ENCODE assay signal across 8 mouse cellular contexts in the genomic region with DNA sequence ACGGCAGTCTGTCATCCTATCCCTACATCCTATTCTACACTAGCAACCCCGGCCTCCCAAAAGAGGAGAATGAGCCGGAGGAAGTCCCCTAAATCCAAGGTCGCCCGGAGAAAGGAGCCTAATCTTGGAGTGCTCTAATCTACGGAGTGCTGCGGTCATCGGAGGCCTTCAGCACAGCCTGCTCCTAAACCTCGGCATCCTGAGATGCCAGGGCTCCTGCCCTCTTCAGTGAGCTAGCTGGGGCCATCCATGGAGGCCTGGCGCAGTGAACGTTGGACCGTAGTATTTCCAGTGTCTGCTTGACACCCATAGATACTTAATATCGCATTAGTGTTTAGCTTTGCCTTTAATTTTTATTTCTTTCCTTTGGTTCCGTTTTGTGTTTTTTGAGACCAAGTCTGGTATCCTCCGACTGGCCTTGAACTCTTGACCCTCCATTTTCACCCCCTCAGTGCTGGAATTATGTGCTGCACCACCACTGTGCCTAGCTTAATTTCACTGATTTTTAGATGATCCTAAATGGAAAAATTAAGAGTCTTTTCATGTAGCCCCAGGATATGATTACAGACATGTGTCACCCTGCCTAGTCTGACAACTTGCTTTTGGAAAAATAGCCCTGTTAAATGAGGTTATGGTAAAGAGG. TPM values are rescaled to one million over a fixed set of nuclear protein-coding genes. Genes with fewer than 3 reads are reported as not detected.
A peak's percentile ranks its signal among the peaks of the same experiment; 100 is the strongest.
DNase-seq lines count a peak whose midpoint lies in the region; ATAC-seq and TF ChIP-seq lines count a peak whose summit lies in the region.

No protein-coding gene starts in this region.

- intact Hi-C loops in heart, postnatal 14 days (cut with DNase I) = no loop called here

- peak; percentile 15; the same call in 1 of the 2 replicates for ATAC-seq in heart, embryonic 16.5 days (replicated peaks; ENCODE audit: extremely low read depth, insufficient read depth, low FRiP score)
- ATAC-seq in hindbrain, embryonic 13.5 days (ENCODE audit: low FRiP score) = peak; percentile 73
- ATAC-seq in midbrain, embryonic 12.5 days (ENCODE audit: low FRiP score, low read depth) = peak; percentile 50
- ATAC-seq in inflammation-experienced regulatory T-cells, adult 6 months = no peak

- WGBS in heart, embryonic 16.5 days = 7% methylated on average over 15 of the region's 15 CpGs
- 6% methylated on average over 15 of the region's 15 CpGs for WGBS in bone marrow, adult 2 months
- WGBS in hindbrain, embryonic 13.5 days = 10% methylated on average over 15 of the region's 15 CpGs
- WGBS in midbrain, embryonic 12.5 days = 10% methylated on average over 15 of the region's 15 CpGs

- no peak; the same call in 1 of the 2 replicates for TF ChIP-seq POLR2A in bone marrow, adult 2 months (IDR thresholded peaks at IDR 0.05; ENCODE audit: borderline replicate concordance, control insufficient read depth, low read depth, low read length)

- H3K4me3 ChIP-seq in heart, embryonic 16.5 days (ENCODE audit: low read length) = peak overlapping the region; percentile 94
- H3K4me3 ChIP-seq in bone marrow, adult 2 months (replicated peaks; ENCODE audit: control insufficient read depth, low read depth, low read length) = peak overlapping the region; percentile 79
- H3K4me3 ChIP-seq in hindbrain, embryonic 13.5 days = peak overlapping the region; percentile 96
- peak overlapping the region; percentile 95 for H3K4me3 ChIP-seq in midbrain, embryonic 12.5 days

- no peaks in the 10 kb centered on the region for H3K9me3 ChIP-seq in heart, embryonic 16.5 days (replicated peaks; ENCODE audit: control insufficient read depth, low read length)
- H3K9me3 ChIP-seq in hindbrain, embryonic 13.5 days = no peaks in the 10 kb centered on the region
- H3K9me3 ChIP-seq in midbrain, embryonic 12.5 days = no peaks in the 10 kb centered on the region

- H3K36me3 ChIP-seq in heart, embryonic 16.5 days (ENCODE audit: control insufficient read depth, insufficient read depth) = peaks cover 29% of the 10 kb centered on the region
- H3K36me3 ChIP-seq in hindbrain, embryonic 13.5 days = peaks cover 31% of the 10 kb centered on the region
- peaks cover 33% of the 10 kb centered on the region for H3K36me3 ChIP-seq in midbrain, embryonic 12.5 days

- peak overlapping the region; percentile 92 for H3K27ac ChIP-seq in heart, embryonic 16.5 days (ENCODE audit: low read length)
- peak overlapping the region; percentile 74 for H3K27ac ChIP-seq in bone marrow, adult 2 months (ENCODE audit: control insufficient read depth, insufficient read depth, low read depth, low read length, poor library complexity)
- H3K27ac ChIP-seq in hindbrain, embryonic 13.5 days = peak overlapping the region; percentile 97
- peak overlapping the region; percentile 90 for H3K27ac ChIP-seq in midbrain, embryonic 12.5 days (replicated peaks)

- H3K27me3 ChIP-seq in heart, embryonic 16.5 days (ENCODE audit: control insufficient read depth, insufficient read depth, low read length) = no peaks in the 10 kb centered on the region
- H3K27me3 ChIP-seq in hindbrain, embryonic 13.5 days = no peaks in the 10 kb centered on the region
- no peaks in the 10 kb centered on the region for H3K27me3 ChIP-seq in midbrain, embryonic 12.5 days

- peak overlapping the region; percentile 91 for H3K9ac ChIP-seq in heart, embryonic 16.5 days (ENCODE audit: low read length)
- H3K9ac ChIP-seq in hindbrain, embryonic 13.5 days = peak overlapping the region; percentile 83
- H3K9ac ChIP-seq in midbrain, embryonic 12.5 days (replicated peaks) = peak overlapping the region; percentile 100

- peaks cover 20% of the 10 kb centered on the region for H3K4me1 ChIP-seq in heart, embryonic 16.5 days (ENCODE audit: control insufficient read depth, insufficient read depth, low read length)
- no peaks in the 10 kb centered on the region; the same call in 1 of the 2 replicates for H3K4me1 ChIP-seq in bone marrow, adult 2 months (ENCODE audit: control insufficient read depth, insufficient read depth, low read length)
- H3K4me1 ChIP-seq in hindbrain, embryonic 13.5 days (replicated peaks) = peaks cover 40% of the 10 kb centered on the region
- H3K4me1 ChIP-seq in midbrain, embryonic 12.5 days = peaks cover 33% of the 10 kb centered on the region

- no peak for TF ChIP-seq CTCF in bone marrow, adult 2 months (IDR thresholded peaks at IDR 0.05; ENCODE audit: control insufficient read depth, insufficient read depth, low read length)

- peak overlapping the region; percentile 84 for H3K4me2 ChIP-seq in heart, embryonic 16.5 days (ENCODE audit: low read depth, low read length)
- H3K4me2 ChIP-seq in hindbrain, embryonic 13.5 days = peak overlapping the region; percentile 82
- peak overlapping the region; percentile 58 for H3K4me2 ChIP-seq in midbrain, embryonic 12.5 days (replicated peaks)

- DNase-seq in heart, postnatal 14 days = no peak
- no peak for DNase-seq in spleen, adult 12 weeks (ENCODE audit: low spot score)
- no peak for DNase-seq in T-cell, adult 2 months (ENCODE audit: low spot score)

RNA-seq across cellular contexts. Expression of gene Hnrnpab, which starts 0.6 kb away (rescaled TPM):
- 251 and 280 TPM in 2 replicates for polyA plus RNA-seq in heart, embryonic 16.5 days (2015; fragmentation: Nextera tagmentation; extraction: Ambion mirVana)
- 100 to 1,000 TPM; 141 to 163 TPM for total RNA-seq in heart, postnatal 14 days (2021)
- 188 and 198 TPM in 2 replicates for polyA plus RNA-seq in bone marrow, adult 2 months (2011; ENCODE audit: insufficient read depth, insufficient read length, low replicate concordance, missing spikeins)
- polyA plus RNA-seq in hindbrain, embryonic 13.5 days (2015; fragmentation: Nextera tagmentation; extraction: Ambion mirVana) = 400 and 427 TPM in 2 replicates
- polyA plus RNA-seq in midbrain, embryonic 12.5 days (2016; fragmentation: Nextera tagmentation; extraction: Ambion mirVana) = 771 and 878 TPM in 2 replicates
- 10 to 100 TPM; 32.6 to 39.5 (median 35.5) TPM for polyA plus RNA-seq in inflammation-experienced regulatory T-cells, adult 6 months (2017; shearing (Covaris generic))

RNA-seq across cellular contexts. Expression of gene Nhp2, which starts 12.3 kb away (rescaled TPM):
- 77.9 and 88.1 TPM in 2 replicates for polyA plus RNA-seq in heart, embryonic 16.5 days (2015; fragmentation: Nextera tagmentation; extraction: Ambion mirVana)
- total RNA-seq in heart, postnatal 14 days (2021) = 10 to 100 TPM; 19.5 to 21.3 TPM
- polyA plus RNA-seq in bone marrow, adult 2 months (2011; ENCODE audit: insufficient read depth, insufficient read length, low replicate concordance, missing spikeins) = 58.3 and 118 TPM in 2 replicates
- 99.6 and 108 TPM in 2 replicates for polyA plus RNA-seq in hindbrain, embryonic 13.5 days (2015; fragmentation: Nextera tagmentation; extraction: Ambion mirVana)
- polyA plus RNA-seq in midbrain, embryonic 12.5 days (2016; fragmentation: Nextera tagmentation; extraction: Ambion mirVana) = 118 and 128 TPM in 2 replicates
- polyA plus RNA-seq in inflammation-experienced regulatory T-cells, adult 6 months (2017; shearing (Covaris generic)) = 100 to 1,000 TPM; 100 to 149 (median 102) TPM

RNA-seq across cellular contexts. Expression of gene Phykpl, which starts 22.7 kb away (rescaled TPM):
- 15.0 TPM in 2 replicates for polyA plus RNA-seq in heart, embryonic 16.5 days (2015; fragmentation: Nextera tagmentation; extraction: Ambion mirVana)
- 10 to 100 TPM; 10.3 to 10.4 TPM for total RNA-seq in heart, postnatal 14 days (2021)
- polyA plus RNA-seq in bone marrow, adult 2 months (2011; ENCODE audit: insufficient read depth, insufficient read length, low replicate concordance, missing spikeins) = 7.7 and 10.8 TPM in 2 replicates
- 10.5 and 11.0 TPM in 2 replicates for polyA plus RNA-seq in hindbrain, embryonic 13.5 days (2015; fragmentation: Nextera tagmentation; extraction: Ambion mirVana)
- 16.5 and 17.7 TPM in 2 replicates for polyA plus RNA-seq in midbrain, embryonic 12.5 days (2016; fragmentation: Nextera tagmentation; extraction: Ambion mirVana)
- 10 to 100 TPM; 25.2 to 33.5 (median 27.6) TPM for polyA plus RNA-seq in inflammation-experienced regulatory T-cells, adult 6 months (2017; shearing (Covaris generic))

RNA-seq across cellular contexts. Expression of gene Rmnd5b, which starts 28.5 kb away (rescaled TPM):
- polyA plus RNA-seq in heart, embryonic 16.5 days (2015; fragmentation: Nextera tagmentation; extraction: Ambion mirVana) = 37.1 and 38.2 TPM in 2 replicates
- 10 to 100 TPM; 16.0 to 16.3 TPM for total RNA-seq in heart, postnatal 14 days (2021)
- 14.8 and 19.3 TPM in 2 replicates for polyA plus RNA-seq in bone marrow, adult 2 months (2011; ENCODE audit: insufficient read depth, insufficient read length, low replicate concordance, missing spikeins)
- polyA plus RNA-seq in hindbrain, embryonic 13.5 days (2015; fragmentation: Nextera tagmentation; extraction: Ambion mirVana) = 74.8 and 77.7 TPM in 2 replicates
- polyA plus RNA-seq in midbrain, embryonic 12.5 days (2016; fragmentation: Nextera tagmentation; extraction: Ambion mirVana) = 44.3 and 46.8 TPM in 2 replicates
- 10 to 100 TPM; 35.7 to 40.3 (median 38.6) TPM for polyA plus RNA-seq in inflammation-experienced regulatory T-cells, adult 6 months (2017; shearing (Covaris generic))

RNA-seq across cellular contexts. Expression of gene N4bp3, which starts 43.4 kb away (rescaled TPM):
- 21.6 and 25.8 TPM in 2 replicates for polyA plus RNA-seq in heart, embryonic 16.5 days (2015; fragmentation: Nextera tagmentation; extraction: Ambion mirVana)
- total RNA-seq in heart, postnatal 14 days (2021) = 10 to 100 TPM; 22.1 to 23.1 TPM
- 2.7 and 5.7 TPM in 2 replicates for polyA plus RNA-seq in bone marrow, adult 2 months (2011; ENCODE audit: insufficient read depth, insufficient read length, low replicate concordance, missing spikeins)
- 12.9 and 14.1 TPM in 2 replicates for polyA plus RNA-seq in hindbrain, embryonic 13.5 days (2015; fragmentation: Nextera tagmentation; extraction: Ambion mirVana)
- polyA plus RNA-seq in midbrain, embryonic 12.5 days (2016; fragmentation: Nextera tagmentation; extraction: Ambion mirVana) = 10.7 and 11.8 TPM in 2 replicates
- polyA plus RNA-seq in inflammation-experienced regulatory T-cells, adult 6 months (2017; shearing (Covaris generic)) = 1 to 10 TPM; 1.3 to 2.4 (median 1.4) TPM
